Mouse (Mus musculus): ENCODE results near the gene Med7.
A peak's percentile ranks its signal among the peaks of the same experiment; 100 is the strongest.

Med7 gene

DNA sequence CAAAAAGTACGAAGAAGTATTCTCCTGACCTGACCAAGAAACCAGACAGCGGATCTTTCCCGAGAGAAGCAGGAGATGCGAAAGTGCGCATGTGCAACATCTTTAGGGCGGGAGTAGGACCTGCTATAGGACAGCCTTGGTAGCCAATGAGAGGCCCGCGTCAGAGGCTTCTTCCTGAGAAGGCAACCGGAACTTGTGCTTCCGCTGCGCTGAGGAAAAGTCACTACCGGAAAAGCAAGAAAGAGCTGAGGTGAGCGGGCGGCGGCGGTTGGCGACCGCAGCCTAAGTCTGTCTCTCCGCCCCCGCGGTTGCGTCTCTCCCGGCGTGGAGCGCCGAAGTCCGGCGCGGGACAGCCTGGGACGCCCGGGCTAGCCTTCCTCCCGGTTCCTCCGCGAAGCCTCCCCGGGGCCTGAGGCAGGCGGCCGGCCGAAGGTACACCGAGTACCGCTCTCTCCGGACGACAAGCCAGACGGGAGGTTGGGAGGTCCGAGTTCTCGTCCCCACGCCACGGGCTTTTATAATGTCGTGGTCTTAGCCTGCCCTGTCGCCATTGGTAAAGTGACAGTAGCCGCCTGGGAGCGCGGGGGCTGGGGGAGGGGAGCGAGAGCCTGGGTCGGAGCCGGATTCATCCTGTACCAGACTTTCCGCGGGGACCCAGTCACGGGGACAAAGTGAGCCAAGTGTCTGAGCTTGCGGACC is at the start of gene Med7:
Gene Med7 (plus strand): TSS at position 166 of the 699 bp plus-strand sequence.
- peak; percentile 93 for DNase-seq

DNA sequence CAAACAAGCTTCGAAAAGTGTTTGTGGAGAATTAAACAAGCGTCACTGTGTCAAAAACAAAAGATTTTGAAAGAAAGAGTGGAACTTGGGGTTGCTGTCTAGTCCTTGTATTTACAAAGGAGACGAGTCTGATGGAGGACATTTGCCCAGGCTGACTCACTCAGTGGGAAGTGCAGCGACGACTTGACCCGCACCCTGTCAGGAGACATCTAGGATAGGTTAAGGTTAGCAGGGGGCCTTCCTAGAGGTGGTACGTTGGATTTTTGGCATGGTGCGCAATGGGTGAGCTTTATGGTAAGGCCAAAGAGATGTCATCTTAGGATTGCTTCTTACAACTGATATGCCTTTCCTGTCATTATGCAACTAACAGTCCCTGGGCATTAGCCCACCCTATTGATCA is 49.7 kb upstream of the Med7 start:
- DNase-seq: no peak

GRCm38 (mm10) chr11:46388438-46388837 is 48.3 kb upstream of the Med7 start:
- DNase-seq: no peak

- DNase-seq: no peak
These were observed 47.2 kb upstream of the Med7 start, which contains the start of gene Itk for GRCm38 (mm10) chr11:46389336-46390117. Gene Itk, minus strand, starts transcription at chr11:46389515.

GRCm38 (mm10) chr11:46390621-46391020 is 46.1 kb upstream of the Med7 start:
- no peak for DNase-seq

- no peak for DNase-seq
These were observed 43.8 kb upstream of the Med7 start for GRCm38 (mm10) chr11:46392890-46393289.

DNA sequence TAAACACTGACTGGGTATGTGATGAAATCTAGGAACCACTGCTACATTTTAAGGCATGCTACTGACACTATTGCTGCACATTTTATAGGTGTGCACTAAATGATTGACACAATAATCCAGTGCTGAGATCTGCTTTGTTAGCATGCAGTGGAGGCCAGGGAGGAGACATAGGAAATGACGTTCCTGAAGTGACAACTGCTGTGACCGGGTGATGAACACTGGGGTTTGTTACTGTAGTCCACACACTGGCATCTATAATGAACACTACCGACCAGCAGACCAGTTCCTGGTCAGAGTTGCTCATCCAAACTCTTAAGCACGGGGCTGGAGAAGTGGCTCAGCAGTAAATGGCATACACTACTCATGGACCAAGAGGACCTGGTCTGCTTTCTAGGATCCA is 43.3 kb upstream of the Med7 start:
- no peak for DNase-seq

- DNase-seq: no peak
These were observed 41.6 kb upstream of the Med7 start for GRCm38 (mm10) chr11:46395088-46395487.

GRCm38 (mm10) chr11:46395698-46396097 is 41.0 kb upstream of the Med7 start:
- no peak for DNase-seq

GRCm38 (mm10) chr11:46396167-46396859 is 40.4 kb upstream of the Med7 start, which contains the start of gene Fam71b:
Gene Fam71b, plus strand, starts transcription at chr11:46396559.
- DNase-seq: no peak

- DNase-seq: no peak
These were observed 39.9 kb upstream of the Med7 start for GRCm38 (mm10) chr11:46396860-46397179.

DNA sequence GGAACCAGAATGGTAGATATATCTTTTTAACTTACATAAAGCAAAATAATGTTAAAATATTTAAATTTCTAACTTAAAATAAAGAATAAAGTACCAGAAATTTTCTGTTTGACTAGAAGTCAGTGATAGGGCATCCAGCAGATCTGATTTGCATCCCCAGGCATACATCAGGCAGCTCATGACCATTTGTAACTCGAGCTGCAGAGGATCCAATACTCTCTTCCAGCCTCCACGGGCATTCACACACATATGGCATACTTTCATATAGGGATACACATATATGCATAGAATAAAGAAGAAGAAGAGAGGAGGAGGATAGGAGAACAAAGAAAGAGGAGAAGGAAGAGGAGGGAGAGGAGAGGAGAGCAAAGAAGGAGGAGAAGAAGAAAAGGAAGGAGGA is 38.8 kb upstream of the Med7 start:
- no peak for DNase-seq

DNA sequence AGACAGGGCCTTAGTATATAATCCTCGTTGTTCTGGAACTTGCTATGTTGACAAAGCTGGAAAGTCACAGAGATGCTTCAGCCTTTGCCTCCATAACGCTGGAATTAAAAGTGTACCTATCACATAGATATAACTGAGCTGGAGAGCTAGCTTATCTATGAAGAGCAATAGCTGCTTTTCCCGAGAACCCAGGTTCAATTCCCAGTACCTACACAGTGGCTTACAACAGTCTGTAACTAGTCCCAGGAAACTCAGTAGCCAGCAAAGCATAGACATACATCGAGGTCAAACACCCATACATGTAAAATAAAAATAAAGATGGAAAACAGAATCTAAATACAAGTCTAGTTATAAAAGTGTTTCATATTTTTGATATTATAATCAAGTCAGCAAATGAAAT is 38.3 kb upstream of the Med7 start:
- no peak for DNase-seq

GRCm38 (mm10) chr11:46398933-46399383 is 37.8 kb upstream of the Med7 start:
- DNase-seq: no peak

GRCm38 (mm10) chr11:46401555-46401954 is 35.2 kb upstream of the Med7 start:
- DNase-seq: no peak

DNA sequence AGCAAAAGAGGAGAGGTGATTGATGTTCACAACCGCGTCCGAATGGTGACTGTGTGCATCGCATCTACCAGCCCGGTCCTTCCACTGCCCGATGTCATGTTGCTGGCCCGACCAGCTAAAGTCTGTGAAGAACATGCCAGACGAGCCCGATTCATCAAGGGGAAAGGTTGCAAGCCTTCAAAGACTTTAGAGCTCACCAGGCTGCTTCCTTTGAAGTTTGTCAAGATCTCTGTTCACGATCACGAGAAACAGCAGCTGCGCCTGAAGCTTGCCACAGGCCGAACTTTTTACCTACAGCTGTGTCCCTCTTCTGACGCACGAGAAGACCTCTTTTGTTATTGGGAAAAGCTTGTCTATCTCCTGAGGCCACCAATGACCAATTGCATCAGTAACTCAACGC is 31.7 kb upstream of the Med7 start:
- no peak for DNase-seq

DNA sequence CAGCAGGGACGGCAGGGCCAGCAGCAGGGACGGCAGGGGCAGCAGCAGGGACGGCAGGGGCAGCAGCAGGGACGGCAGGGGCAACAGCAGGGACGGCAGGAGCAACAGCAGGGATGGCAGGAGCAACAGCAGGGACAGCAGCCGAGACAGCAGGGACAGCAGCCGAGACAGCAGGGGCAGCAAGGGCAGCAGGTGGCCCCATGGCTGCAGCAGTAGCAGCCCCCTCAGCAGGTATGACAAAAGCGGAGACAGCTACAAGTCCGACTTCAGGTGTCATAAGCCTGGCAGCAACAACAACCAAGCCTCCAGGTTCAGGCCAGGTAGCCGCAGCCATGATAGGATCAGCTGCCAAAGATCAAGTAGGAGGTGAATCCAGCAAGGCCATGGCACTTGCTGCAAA is 30.0 kb upstream of the Med7 start:
- no peak for DNase-seq

GRCm38 (mm10) chr11:46410018-46410563 is 26.6 kb upstream of the Med7 start:
- DNase-seq: no peak

DNA sequence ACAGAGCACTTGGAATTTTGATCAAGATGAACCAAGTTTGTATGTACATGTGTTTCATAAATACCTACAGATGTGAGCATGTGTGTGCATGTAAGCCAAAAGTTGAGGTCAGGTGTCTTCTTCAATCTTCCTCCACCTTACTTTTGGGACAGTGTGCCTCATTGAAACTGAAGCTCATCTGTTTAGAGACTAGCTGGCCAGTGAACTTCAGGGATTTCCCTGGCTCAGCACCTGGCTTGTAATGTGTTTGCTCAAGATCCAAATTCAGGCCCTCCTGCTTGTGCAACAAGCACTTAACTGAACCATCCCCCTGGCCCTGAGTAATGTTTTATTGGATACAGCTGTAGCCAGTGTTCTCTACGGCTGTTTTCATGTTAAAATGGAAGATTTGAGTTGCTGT is 18.3 kb upstream of the Med7 start:
- no peak for DNase-seq

DNA sequence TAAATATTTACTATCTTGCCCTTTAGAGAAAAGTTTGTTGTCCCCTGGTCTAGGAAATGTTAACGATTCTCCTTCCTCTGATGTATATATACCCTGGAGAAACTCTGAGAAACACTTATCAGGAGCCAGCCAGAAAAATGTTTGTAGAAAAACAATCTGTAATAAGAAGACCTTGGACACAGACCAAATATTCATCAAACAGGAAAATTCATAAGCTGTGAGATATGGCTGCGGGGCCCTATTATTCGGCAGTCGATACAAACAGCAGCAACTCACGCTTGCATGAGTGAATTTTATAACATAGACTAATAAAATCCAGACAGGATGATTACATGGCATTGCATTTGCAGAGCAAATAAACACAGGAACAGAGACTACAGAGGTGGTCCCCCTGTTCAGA is 17.9 kb upstream of the Med7 start:
- DNase-seq: no peak

DNA sequence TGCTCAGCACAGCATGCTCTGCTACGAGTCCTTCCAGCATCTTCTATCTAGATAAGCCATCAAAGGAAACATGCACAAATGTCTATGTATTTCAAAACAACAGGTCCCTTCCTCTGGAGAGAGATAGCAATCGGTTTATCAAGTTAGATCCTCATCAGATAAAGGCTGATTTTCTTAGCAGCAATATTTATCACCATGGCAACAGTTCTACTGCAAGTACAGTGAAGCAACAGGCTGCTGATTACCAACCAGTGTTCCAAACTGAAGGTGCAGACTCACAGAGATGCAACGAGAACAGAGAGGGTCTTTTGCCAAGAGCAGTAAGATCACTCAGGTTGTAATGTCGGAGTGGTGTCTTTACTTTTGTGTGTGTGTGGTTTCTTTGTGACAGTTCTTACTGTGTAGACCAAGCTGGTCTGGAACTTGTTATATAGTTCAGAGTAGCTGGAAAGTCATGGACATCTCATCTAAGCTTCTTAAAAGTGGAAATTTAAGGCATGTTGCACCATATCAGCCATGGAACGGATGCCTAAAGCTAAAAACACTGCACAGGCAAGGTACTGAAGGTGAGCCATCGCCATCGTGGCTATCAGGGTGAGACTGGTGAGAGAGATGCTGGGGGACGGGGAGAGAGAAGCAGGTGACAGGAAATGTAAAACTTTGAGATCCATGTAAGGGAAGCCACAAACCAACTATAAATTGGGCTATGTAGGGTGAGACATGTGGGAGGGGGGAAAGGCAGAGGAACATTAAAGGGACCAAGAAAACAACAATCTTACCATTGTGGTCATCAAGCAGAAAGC is 15.4 kb upstream of the Med7 start:
- no peak for DNase-seq

DNA sequence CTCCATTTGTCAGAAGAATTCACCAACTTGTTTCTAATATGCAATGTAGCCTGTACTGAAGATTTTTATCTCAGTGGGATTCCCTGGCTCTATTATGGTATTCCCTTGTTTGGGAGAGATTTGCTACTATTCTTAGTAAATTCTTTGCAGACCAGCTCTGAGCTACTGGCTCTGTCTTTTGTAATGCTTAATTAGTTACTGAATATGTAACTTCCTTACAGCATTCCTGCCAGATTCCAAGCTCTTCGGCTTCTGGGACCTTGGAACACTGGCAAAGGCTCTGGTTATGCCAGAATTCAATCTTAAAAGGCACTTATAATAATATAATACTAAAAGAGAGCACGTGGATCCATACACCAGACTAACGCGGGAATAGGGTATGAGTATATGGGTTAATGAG is 8.6 kb upstream of the Med7 start:
- peak; percentile 9 for DNase-seq

DNA sequence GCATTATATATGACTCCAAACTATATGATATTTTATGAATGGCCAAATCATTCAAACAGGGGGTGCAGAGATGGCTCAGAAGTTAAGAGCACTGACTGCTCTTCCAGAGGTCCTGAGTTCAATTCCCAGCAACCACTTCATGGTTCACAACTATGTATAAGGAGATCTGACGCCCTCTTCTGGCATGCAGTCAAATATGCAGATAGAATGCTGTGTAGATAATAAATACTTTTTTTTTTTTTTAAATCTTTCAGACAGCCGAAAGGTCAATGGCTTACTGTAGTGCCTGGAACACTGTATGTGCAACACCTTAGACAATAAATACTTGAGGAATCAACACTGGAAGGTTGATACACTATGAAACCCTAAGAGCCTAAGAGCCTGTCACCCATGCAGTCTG is 6.6 kb upstream of the Med7 start:
- no peak for DNase-seq

Data from kidney, adult 18-20 months (tissue).